Mouse (Mus musculus): ENCODE data around the gene Abcd3. TPM values are rescaled to one million over a fixed set of nuclear protein-coding genes. Genes with fewer than 3 reads are reported as not detected.

Abcd3 gene
- 2.9 and 4.2 TPM in 2 replicates for polyA plus RNA-seq (2012; rRNA removed)

DNA sequence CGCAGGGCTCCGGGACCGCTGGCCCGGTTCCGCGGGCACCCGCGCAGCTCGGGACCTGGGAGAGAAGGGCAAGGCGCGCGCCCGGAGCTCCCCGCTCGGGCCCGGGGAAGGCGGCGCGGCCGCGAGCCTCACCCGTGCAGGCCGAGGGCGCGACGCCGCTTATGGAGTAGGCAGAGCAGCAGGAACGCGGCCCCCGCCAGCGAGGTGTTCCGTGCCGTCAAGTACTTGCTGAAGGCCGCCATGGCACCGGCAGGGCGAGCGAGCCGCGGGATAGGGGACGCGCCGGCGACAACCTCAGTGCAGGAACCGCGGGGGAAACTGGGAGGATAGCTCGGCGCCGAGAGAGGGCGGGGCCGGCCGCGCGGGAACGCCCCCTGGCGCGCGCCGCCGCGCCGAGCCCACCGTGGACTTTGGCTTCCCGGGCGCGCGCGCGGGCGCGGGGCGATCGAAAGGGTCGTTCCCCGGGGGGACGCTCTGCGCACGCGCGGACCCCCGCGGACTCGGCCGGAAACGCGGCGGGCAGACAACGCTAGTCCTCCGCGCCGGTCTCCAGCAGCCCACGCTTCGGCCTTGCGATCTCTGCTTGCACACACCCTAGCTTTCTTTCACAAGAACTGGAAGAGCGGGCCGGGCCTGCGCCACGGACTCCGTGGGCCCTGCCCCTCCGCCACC is at the start of gene Abcd3:
TSS of gene Abcd3 (minus strand) at position 426 of the 672 bp plus-strand sequence.
- H3K4me1 ChIP-seq (ENCODE audit: control insufficient read depth, insufficient read depth, low read length): no peaks in the 10 kb centered on the region
- H3K4me3 ChIP-seq (ENCODE audit: control insufficient read depth, low read depth, low read length): peak within 1 kb of the TSS; percentile 96
- TF ChIP-seq POLR2A (IDR thresholded peaks at IDR 0.05; ENCODE audit: control insufficient read depth, low read depth, low read length) (peak; percentile 86), CTCF (IDR thresholded peaks at IDR 0.05; ENCODE audit: control insufficient read depth, insufficient read depth, insufficient replicate concordance, low read depth, low read length) (no peak)
- no peaks in the 10 kb centered on the region for H3K27me3 ChIP-seq (ENCODE audit: control insufficient read depth, insufficient read depth, low read length)
- peak within 1 kb of the TSS; percentile 84 for H3K27ac ChIP-seq (ENCODE audit: control insufficient read depth, insufficient read depth, low read depth, low read length)
- H3K36me3 ChIP-seq (ENCODE audit: control insufficient read depth, insufficient read depth, low read length): no peaks in the 10 kb centered on the region

DNA sequence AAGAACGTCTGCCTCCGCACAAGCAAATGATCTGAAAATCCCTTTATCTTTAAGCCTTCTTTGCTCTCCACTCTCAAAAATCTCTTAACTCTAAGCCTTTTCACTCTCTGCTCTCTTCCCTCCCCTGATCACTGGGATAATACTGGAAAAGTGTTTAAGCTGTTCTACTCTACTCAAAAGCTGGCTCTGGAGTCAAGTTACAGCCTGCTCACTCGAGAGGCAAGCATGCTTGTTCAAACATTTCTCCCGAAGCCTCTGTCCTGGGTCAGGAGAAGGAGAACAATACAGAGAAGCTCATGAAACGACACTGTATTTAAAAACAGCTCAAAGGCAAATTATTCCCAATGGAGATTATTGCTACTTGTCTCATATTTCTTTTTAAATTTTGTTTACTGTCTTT is 44.0 kb upstream of the Abcd3 start:
- no peaks in the 10 kb centered on the region for H3K4me1 ChIP-seq (ENCODE audit: control insufficient read depth, insufficient read depth, low read length)
- no peak overlapping the region for H3K4me3 ChIP-seq (ENCODE audit: control insufficient read depth, low read depth, low read length)

DNA sequence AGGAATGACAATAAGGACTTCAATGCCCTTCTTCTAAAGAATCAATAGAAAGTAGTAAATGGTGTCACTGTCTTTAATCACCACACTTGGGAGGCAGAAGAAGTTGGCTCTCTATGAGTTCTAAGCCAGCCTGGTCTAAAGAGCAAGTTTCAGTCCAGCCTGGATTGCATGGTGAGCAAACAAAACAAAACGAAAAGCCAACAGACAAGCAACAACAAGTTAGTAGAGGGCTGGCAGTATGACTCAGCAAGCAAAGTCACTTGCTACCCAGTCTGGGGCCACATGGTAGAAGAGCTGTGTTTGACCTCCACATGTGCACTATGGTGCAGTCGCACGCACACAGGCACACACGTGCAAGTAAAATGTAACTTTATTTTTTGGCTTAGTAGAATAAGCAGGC is 41.0 kb upstream of the Abcd3 start:
- Histone ChIP-seq H3K4me3 (ENCODE audit: control insufficient read depth, low read depth, low read length) (no peak overlapping the region), H3K27me3 (ENCODE audit: control insufficient read depth, insufficient read depth, low read length) (no peaks in the 10 kb centered on the region), H3K4me1 (ENCODE audit: control insufficient read depth, insufficient read depth, low read length) (no peaks in the 10 kb centered on the region), H3K27ac (ENCODE audit: control insufficient read depth, insufficient read depth, low read depth, low read length) (no peak overlapping the region), H3K36me3 (ENCODE audit: control insufficient read depth, insufficient read depth, low read length) (no peaks in the 10 kb centered on the region)
- TF ChIP-seq CTCF (IDR thresholded peaks at IDR 0.05; ENCODE audit: control insufficient read depth, insufficient read depth, insufficient replicate concordance, low read depth, low read length): no peak
- no peak for TF ChIP-seq POLR2A (IDR thresholded peaks at IDR 0.05; ENCODE audit: control insufficient read depth, low read depth, low read length)

More for the DNA sequence above, 44.0 kb upstream of the Abcd3 start:
- Histone ChIP-seq H3K36me3 (ENCODE audit: control insufficient read depth, insufficient read depth, low read length) (no peaks in the 10 kb centered on the region), H3K27me3 (ENCODE audit: control insufficient read depth, insufficient read depth, low read length) (no peaks in the 10 kb centered on the region), H3K27ac (ENCODE audit: control insufficient read depth, insufficient read depth, low read depth, low read length) (no peak overlapping the region)
- no peak for TF ChIP-seq CTCF (IDR thresholded peaks at IDR 0.05; ENCODE audit: control insufficient read depth, insufficient read depth, insufficient replicate concordance, low read depth, low read length)
- no peak for TF ChIP-seq POLR2A (IDR thresholded peaks at IDR 0.05; ENCODE audit: control insufficient read depth, low read depth, low read length)

DNA sequence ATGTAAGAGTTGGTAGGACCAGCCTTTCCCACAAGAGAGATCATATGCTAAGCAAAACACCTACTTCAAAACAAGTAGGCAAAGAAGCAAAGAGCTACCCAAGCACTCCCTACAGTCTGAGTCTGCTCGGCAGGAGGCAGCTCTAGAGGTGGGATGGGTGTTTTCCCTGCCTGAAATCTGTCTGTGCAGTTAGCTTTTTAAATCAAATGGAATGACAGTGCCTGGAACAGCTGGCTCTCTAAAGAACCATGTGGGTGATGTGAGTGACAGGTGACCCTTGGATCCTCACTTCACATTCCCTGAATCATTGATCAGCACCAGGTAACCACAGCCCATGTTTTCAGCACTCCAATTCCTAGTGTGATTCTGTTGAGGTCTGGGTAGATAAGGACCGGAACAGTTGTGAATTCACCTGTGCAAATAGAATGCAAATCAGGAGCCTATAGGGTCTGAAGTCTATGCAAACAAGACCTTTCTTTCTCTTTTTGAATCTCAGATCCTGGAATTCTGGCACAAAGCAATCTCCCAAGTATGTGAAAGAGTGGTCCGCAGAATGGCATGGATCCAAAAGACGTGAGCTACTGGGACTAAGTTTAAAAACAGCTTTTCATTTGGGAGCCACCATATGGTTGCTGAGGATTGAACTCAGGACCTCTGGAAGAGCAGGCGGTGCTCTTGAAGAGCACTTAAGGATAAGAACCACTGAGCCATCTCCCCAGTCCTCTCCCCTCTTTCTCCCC is 38.8 kb upstream of the Abcd3 start:
- Histone ChIP-seq H3K4me1 (ENCODE audit: control insufficient read depth, insufficient read depth, low read length) (no peaks in the 10 kb centered on the region), H3K4me3 (ENCODE audit: control insufficient read depth, low read depth, low read length) (no peak overlapping the region), H3K27ac (ENCODE audit: control insufficient read depth, insufficient read depth, low read depth, low read length) (no peak overlapping the region), H3K27me3 (ENCODE audit: control insufficient read depth, insufficient read depth, low read length) (no peaks in the 10 kb centered on the region), H3K36me3 (ENCODE audit: control insufficient read depth, insufficient read depth, low read length) (no peaks in the 10 kb centered on the region)
- no peak for TF ChIP-seq CTCF (IDR thresholded peaks at IDR 0.05; ENCODE audit: control insufficient read depth, insufficient read depth, insufficient replicate concordance, low read depth, low read length)
- TF ChIP-seq POLR2A (IDR thresholded peaks at IDR 0.05; ENCODE audit: control insufficient read depth, low read depth, low read length): no peak

DNA sequence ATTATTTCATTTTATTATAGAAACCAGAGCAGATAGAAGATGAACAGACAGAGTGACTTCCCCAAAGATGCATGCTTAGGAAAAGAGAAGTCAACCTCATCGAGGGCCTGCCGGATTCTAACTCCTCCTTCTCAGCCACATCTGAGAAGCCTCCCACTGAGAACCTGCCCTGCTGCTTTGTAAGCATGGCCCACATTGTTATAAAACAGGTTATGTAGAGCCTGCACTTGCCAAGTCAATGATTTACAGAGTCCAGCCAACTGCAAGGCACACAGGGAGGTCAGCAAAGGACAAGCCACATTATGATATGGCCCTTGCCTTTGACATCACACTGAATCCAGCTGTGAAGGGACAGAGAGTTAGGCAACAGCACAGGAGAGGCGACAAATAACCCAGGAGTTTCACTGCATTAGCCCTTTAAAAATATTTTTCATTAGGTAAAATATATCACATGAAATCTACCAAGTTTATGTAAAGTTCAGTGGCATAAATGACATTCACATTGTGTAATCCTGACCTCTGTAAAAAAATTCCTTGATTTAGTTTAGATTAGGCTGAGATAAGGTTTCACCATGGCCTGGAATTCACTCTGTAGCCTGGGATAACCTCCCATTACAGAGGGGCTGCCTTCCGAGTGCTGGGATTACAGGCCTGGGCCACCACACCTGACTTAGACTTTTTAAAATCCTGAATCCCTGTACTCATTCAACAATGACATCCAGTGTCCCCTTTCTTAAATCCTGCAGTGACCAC is 37.1 kb upstream of the Abcd3 start:
- Histone ChIP-seq H3K4me1 (ENCODE audit: control insufficient read depth, insufficient read depth, low read length) (no peaks in the 10 kb centered on the region), H3K27ac (ENCODE audit: control insufficient read depth, insufficient read depth, low read depth, low read length) (no peak overlapping the region), H3K4me3 (ENCODE audit: control insufficient read depth, low read depth, low read length) (no peak overlapping the region), H3K36me3 (ENCODE audit: control insufficient read depth, insufficient read depth, low read length) (no peaks in the 10 kb centered on the region), H3K27me3 (ENCODE audit: control insufficient read depth, insufficient read depth, low read length) (no peaks in the 10 kb centered on the region)
- TF ChIP-seq CTCF (IDR thresholded peaks at IDR 0.05; ENCODE audit: control insufficient read depth, insufficient read depth, insufficient replicate concordance, low read depth, low read length) (no peak), POLR2A (IDR thresholded peaks at IDR 0.05; ENCODE audit: control insufficient read depth, low read depth, low read length) (no peak)

DNA sequence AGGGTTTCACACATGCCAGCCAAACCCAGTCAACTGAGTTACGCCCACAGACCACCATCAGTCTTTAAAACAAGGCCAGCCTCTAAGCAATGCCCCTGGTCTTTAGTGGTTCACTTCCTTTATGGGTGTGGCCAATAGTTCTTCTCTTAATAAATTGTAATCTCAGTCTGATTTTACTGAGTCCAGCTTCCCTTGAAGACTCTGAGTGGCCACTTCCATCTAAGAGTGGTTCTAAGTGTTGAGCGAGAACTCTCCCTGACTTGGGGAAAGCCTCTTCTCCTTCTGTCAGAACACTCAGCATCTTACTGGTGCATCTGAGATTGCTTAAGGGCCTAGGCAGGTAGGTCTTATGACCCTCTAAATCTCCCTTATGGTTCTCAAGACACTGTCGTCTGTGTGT is 35.9 kb upstream of the Abcd3 start:
- TF ChIP-seq POLR2A (IDR thresholded peaks at IDR 0.05; ENCODE audit: control insufficient read depth, low read depth, low read length) (no peak), CTCF (IDR thresholded peaks at IDR 0.05; ENCODE audit: control insufficient read depth, insufficient read depth, insufficient replicate concordance, low read depth, low read length) (no peak)
- Histone ChIP-seq H3K4me3 (ENCODE audit: control insufficient read depth, low read depth, low read length) (no peak overlapping the region), H3K27me3 (ENCODE audit: control insufficient read depth, insufficient read depth, low read length) (no peaks in the 10 kb centered on the region), H3K4me1 (ENCODE audit: control insufficient read depth, insufficient read depth, low read length) (no peaks in the 10 kb centered on the region), H3K36me3 (ENCODE audit: control insufficient read depth, insufficient read depth, low read length) (no peaks in the 10 kb centered on the region), H3K27ac (ENCODE audit: control insufficient read depth, insufficient read depth, low read depth, low read length) (no peak overlapping the region)

DNA sequence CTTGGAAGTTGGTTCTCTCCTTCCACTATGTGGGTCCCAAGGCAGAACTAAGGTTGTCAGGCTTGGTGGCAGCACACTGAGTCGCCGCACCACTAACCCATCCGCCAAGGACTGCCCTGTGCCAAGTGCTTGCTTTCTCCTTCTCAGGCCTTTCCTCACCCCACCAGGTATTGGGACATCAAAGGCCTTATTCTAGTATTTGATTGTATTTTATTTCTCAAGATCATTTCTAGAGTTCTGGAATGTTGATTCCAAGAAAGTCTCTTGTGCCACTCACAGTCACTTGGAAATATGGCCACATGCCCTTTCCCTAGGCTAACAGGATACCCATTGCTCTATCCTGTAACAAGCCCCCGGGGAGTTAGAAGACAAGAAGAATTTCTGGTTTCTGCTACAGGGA is 35.3 kb upstream of the Abcd3 start:
- H3K4me1 ChIP-seq (ENCODE audit: control insufficient read depth, insufficient read depth, low read length): no peaks in the 10 kb centered on the region
- no peak overlapping the region for H3K4me3 ChIP-seq (ENCODE audit: control insufficient read depth, low read depth, low read length)
- no peak overlapping the region for H3K27ac ChIP-seq (ENCODE audit: control insufficient read depth, insufficient read depth, low read depth, low read length)
- no peaks in the 10 kb centered on the region for H3K27me3 ChIP-seq (ENCODE audit: control insufficient read depth, insufficient read depth, low read length)
- TF ChIP-seq POLR2A (IDR thresholded peaks at IDR 0.05; ENCODE audit: control insufficient read depth, low read depth, low read length) (no peak), CTCF (IDR thresholded peaks at IDR 0.05; ENCODE audit: control insufficient read depth, insufficient read depth, insufficient replicate concordance, low read depth, low read length) (no peak)
- H3K36me3 ChIP-seq (ENCODE audit: control insufficient read depth, insufficient read depth, low read length): no peaks in the 10 kb centered on the region
